Mouse (Mus musculus) right cerebral cortex, postnatal 4 days (tissue): ENCODE data around the gene Itgam.
"Not testable (repeated sequence)": the region's sequence is repeated elsewhere in the genome, so short reads cannot be mapped to it uniquely, and the experiment has no call there.

Experiments used
- DNase-seq: peaks from one replicate; pipeline ENCODE4 v3.0.0-alpha.2; 2022

Itgam gene

GRCm38 (mm10) chr7:128062456-128062855, at the start of gene Itgam, which contains the start of gene Gm49368:
TSS of gene Itgam (plus strand) at chr7:128062640.
TSS of gene Gm49368 (plus strand) at chr7:128062683.
- no peak for DNase-seq

DNA sequence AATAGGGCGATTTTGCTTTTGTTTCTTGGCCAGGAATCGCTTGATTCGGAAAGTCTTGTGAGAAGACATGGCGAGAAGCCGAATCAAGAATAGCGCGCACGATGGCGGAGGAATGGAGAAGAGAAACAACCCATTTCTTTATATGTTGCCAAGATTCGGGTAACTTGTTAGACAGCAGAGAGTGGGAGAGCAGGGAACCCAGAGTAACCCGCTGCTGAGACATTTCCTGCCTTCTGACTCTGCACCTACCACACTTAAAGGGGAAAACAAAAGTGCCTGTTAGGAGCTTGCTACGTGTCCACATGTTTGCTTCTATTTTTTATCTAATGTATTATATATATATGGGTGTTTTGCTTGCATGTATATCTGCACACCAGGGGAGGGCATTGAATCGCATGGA, 49.3 kb upstream of the Itgam start:
- no peak for DNase-seq

DNA sequence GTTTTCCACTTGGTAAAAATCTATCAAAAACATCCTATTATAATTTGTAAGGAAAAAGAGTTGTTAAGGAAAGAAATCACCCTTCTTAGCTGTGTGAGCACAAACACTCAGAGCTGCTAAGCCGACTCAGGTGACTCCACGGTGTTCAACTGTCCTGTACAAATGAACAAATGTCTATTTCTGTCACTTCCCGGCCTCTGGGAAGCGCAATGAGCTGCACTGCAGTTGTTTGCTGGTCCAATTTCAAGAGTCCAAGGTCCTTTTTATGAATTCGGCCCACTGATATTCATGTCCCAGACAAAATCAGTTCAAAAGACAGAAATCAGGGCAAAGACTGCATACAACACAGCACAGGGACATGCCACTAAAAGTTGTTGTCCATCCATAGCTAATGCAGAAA, 46.3 kb upstream of the Itgam start:
- DNase-seq, result not testable (repeated sequence)

DNA sequence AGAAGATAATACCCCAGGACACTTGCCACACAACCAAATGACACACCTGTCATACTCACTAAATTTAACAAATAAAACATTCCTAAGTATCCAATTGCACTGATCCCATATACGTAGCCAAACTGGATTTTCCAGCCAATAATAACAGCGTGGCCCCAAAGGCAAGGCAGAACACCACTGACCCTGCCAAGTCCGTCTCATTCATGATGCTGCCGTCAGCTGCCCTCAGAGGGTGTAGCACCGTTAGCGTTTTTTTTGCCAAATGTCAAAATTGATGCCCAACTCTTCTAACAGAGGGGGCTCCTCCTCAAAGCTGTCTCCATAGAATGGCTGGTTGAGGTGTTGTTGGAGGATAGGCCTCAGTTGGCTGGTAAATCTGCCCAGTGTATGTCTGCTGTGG, 45.8 kb upstream of the Itgam start:
- DNase-seq, result no peak

DNA sequence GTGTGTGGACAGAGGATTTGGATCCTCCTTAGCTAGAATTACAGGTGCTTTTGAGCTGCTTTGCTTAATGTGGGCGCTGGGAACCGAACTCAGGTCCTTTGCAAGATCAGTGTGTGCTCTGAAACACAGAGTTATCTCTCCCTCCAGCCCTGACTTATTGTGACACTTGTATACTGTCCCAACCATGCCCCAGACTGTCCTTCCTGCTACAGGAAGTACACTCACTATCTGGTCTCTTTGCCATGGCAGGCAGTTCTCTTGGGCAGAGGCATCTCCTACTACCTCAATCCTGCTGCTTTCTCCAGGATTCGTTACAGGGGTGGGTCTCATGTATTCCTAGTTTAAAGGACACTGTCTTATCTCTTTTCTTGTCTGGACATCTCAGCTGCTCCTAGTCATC, 44.2 kb upstream of the Itgam start:
- no peak for DNase-seq

GRCm38 (mm10) chr7:128019187-128019586, 43.3 kb upstream of the Itgam start:
- DNase-seq, result no peak

- DNase-seq, result no peak
Observed at GRCm38 (mm10) chr7:128022974-128023373, 39.5 kb upstream of the Itgam start.

DNA sequence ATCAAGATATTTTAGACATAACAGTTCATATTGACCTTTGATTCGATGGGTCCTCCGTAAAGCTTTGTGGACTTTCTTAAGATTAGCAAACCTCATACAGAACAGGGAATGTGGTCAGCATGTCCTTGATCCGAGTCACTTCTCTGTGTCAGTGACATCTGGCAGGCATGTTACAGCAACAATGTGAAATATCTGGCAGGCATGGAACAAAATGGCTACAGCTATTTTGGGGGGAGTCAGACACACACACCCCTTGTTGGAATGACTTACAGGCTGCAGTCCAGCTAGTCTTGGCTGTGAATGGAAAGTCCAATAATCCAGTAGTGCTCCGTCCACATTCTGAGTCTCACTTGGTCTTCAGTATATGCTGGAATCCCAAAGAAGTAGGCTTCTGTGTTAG, 38.9 kb upstream of the Itgam start:
- DNase-seq, result no peak

DNA sequence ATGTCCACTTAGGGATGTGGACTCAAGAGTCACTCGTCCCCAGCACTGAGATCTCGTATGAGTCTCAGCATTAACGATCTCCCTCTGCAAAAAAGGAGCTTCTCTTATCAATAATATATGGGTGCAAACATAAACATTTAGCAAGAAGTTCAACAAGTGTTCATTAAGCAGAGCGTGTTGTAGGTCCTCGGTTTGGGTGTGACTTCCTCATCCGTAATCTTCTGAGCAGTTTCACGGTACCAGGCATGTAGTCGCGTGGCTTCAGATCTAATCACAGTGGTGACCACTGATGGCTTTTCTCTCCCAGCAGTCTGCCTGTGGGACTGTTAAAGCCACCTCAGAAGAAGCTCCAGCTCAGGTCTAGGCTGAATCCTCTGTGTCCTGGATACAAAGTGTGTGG, 38.1 kb upstream of the Itgam start:
- DNase-seq, result no peak

DNA sequence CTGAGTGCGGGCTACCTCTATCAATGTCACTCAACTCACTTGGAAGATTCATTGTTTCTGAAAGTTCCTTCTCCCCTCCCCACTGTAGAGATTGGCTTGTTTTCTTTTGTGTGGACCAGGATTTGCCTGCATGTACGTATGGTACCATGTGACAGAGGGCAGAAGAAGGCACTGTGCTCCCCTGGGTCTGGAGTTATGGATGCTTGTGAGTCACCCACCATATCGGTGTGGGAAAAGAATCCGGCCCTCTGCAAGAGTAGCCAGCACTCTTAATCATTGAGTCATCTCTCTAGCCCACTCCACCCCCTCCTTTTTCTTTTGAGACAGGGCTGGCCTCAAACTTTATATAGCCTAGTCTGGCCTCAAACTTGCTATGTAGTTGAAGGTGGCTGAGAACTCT, 37.5 kb upstream of the Itgam start:
- no peak for DNase-seq

DNA sequence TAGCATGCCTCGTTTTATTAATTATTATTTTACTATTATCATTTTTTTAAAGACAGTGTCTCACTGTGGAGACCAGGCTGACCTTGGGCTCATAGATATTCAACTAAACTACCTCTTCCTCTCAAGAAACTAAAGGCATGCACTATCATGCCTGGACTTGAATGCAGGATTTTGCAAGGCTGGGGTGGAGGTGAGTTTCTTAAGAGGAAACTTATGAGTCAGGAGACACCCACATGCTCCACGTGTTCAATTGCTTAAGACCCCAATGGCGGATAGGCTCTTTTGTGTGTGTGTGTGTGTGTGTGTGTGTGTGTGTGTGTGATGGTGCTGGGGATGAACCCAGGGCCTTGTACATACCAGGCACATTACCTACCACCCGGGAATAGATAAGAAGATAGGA, 37.1 kb upstream of the Itgam start:
- DNase-seq, result no peak

DNA sequence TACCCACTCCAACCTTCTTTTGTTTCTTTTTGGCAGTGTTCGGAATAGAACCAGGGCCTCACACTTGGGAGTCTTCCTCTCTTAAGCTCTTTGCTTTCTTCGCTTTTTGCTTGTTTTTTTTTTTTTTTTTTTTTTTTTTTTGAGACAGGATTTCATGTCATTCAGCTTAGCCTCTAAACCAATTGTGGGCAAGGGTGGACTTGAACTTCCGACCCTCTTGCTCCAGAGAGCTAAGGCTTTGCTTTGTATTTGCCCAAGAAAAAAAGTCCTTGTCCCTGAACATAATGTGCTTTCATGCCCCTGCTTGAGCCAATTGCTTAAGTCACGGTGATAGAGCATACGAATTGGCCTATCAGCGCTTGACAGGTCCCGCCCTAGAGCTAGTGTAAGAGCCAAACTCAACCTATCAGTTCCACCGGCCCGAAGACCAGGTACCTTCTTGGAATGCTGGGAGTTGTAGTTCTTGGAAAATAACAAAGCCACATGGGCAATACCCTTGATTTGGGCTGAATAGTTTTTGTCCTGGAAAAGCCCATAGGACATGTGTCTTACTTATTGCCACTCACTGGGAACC, 30.9 kb upstream of the Itgam start:
- DNase-seq, result no peak

DNA sequence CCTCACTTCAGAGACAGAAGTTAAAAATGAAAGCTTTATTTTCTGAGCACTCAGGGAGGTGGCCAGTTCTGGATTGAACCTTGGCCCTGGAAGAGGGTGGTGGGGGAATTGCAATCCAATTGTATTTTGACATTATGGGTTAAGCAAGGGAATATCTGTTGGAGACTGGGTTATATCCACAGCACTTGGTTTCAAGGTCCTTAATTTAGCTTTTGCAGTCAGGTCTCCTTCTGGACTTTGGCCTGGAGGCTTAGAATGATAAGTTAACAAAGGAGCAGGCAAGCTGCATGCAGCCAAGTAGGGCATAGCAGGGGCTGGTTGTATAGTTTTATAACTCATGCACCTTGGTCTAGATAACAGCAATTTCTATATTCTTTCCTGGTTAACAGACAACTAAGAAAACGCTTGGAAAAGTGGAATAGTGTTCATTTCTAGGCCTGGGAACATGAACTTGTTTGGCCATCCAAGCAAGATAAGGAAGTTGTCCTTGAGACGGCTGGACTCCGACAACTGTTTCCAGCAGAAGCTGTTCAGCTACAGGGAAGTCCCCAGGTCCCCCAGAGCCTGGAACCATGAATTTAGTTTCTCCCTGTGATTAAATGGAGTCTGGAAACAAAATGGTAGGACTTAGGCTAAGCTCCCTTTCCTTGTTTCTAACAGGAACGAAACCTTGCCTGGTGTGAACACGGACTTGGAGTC, 30.0 kb upstream of the Itgam start:
- no peak for DNase-seq

GRCm38 (mm10) chr7:128032989-128033293, 29.5 kb upstream of the Itgam start:
- DNase-seq, result no peak

DNA sequence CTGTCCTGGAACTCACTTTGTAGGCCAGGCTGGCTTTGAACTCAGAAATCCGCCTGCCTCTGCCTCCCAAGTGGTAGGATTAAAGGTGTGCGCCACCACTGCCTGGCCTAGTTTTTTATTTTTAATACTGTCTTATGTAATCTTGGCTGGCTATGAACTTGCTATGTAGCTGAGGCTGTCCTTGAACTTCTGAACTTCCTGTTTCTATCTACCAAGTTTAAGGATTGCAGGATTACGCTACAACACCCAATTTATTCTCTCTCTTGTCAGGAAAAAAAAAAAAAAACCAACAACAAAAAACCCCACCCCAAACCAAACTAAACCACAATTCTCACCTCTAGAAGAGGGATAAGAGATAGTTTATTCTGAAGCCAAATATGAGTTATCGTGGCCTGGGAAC, 28.8 kb upstream of the Itgam start:
- no peak for DNase-seq

- DNase-seq, result not testable (repeated sequence)
Observed at GRCm38 (mm10) chr7:128042161-128042820, 20.1 kb upstream of the Itgam start.

DNA sequence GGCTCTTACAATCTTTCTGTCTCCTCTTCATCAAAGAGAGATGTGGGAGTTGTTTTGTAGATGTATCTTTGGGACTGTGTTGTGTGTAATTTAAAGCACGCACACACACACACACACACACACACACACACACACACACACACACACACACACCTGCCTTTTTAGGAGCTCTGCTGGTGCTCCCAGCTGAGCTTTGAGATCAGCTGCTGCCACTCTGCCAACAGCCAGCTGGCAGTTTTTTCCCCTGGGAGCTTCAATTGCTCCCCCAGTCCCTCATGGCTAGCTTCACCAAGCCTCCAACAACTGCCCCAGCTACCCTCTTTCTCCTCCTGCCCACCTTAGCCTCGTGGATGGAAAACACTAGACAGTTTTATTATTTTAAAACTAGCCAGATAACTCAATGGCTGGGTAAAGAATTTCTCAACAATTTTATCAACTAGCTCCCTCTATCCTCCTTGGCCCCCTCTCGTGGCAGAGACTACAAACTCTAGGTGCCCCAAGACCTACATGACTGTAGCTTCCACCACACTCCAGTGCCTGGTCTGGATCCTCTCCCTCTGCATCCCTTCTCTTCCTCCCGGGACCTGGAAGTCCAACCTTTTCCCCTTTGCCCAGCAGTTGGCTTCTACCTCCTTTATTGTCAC, 18.2 kb upstream of the Itgam start:
- no peak for DNase-seq

DNA sequence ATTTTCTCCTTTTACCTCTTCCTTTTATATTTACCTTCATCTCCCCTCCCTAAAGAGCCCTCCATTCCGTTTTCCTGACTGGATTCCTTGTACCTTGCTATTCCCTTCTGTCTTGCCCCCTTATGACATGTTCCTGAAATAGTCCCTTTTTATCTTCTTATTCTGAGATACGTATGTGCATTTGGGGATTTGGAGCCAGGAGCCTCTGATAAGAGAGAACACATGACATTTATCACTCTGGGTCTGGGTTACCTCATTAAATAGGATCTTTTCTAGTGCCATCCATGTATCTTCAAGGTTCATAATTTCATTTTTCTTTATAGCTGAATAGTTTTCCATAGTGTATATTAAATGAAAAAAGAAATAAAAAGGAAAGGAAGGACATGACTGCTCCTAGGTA, 16.8 kb upstream of the Itgam start:
- DNase-seq, result no peak

DNA sequence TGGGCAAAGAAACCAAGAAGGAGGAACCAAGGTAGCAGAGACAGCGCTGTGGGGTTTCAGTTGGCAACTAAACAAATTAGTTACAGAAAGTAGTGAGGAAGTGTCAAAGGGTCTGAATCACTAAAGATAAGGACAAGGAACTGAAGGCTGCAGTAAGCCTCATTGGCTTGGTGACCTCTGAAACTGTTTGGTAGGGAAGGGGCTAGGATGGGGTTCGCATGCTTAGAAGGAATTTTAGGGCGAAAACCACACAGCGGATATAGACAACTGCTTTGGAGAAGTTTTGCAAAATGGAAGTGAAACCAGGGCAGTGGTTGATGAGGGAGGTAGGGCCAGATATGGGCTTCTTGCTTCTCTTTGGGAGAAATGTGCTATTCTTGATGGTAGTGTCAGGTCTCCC, 13.6 kb upstream of the Itgam start:
- no peak for DNase-seq

DNA sequence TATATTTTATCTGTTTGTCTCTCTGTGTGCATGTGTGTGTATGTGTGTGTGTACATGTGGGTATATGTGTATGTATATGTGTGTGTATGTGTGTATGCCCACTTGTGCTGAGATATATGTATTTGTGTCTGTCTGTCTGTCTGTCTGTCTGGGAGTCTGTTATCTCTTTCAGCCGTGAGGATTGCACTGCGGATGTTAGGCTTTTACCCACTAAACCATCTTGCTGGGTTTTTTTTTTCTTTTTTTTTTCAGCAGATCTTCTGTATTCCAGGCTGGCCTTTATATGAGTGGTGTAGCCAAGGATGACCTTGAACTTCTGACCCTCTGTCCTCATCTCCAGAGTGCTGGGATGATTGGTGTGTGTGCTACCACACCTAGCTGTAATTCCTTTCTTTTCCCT, 13.2 kb upstream of the Itgam start:
- no peak for DNase-seq

- DNase-seq, result no peak
Observed at GRCm38 (mm10) chr7:128050739-128051138, 11.7 kb upstream of the Itgam start.

DNA sequence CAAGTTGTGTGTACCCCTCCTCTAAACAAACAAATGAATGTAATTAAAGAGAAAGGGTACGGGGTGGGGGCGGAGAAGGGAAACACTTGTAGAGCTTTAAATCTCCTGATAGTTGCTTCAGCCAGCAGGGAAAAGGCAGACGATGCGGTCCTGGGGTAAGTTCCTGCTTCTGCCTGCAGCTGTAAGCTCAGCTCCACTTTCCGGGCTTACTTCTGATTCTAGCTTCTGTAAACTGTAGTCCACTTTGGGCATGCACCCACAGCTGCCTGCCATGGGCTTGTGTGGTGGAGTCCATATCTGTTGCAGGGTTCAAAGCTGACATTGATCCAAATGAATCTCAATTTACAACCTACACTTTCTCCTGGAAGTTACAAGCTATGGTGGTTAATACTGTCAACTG, 9.4 kb upstream of the Itgam start:
- DNase-seq, result no peak

DNA sequence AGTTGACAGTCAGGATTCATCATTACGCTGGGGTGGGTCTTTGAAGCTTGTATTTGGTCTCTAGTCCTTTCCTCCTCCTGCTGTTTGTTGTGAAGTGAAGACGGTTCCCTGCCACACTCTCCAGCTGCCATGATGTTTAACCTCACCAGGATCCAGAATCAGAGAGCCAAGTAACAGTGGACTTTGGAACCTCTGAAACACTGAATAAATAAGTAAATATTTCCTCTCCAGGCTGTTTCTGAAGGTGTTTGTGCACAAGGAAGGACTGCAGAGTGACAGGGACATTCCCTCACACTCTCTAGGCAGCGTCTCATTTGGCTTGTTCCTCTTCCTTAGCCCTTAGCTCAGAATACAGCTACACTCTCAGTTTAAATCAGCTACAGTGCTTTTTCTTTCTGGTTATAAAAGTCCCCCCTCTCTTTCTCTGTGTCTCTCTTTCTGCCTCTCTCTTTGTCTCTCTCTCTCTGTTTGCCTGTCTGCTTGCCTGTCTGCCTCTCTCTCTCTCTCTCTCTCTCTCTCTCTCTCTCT, 5.5 kb upstream of the Itgam start:
- DNase-seq, result no peak

DNA sequence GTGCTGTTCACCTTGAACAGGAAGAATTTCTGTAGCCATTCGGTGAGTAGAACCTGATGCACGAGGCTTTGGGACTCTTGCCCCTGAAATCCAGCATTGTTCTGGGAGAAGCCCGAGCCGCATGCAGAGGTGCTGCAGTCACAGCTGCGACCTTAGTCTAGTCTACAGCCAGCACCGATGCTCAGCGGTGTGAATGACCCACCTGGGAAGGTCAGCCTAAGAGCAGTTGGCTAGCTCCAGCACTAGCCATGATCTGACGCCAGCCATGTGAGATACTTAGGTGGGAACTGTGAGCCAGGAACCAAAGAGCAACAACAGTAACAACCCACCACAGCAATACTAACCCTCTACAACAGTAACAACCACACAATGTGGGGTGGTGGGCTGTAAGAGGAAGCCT, 4.6 kb upstream of the Itgam start:
- DNase-seq, result no peak
